Comparison of ENCODE assay signal across 16 mouse cellular contexts in genomic region chr5:85750893-85751292, GRCm38 (mm10).
"Had no signal": no experiment of that assay in that cellular context is flagged by ENCODE, and none has a peak within 500 bp of the region (broad histone marks: within the 10 kb centered on the region; RNA-seq: fewer than 3 reads in every experiment).

No protein-coding gene starts in this region.

- H3K4me2 ChIP-seq: limb, embryonic 13.5 days; liver, embryonic 12.5 days; liver, embryonic 15.5 days; lung, embryonic 15.5 days had no signal

- H3K27me3 ChIP-seq: liver, embryonic 12.5 days; liver, embryonic 15.5 days; lung, embryonic 15.5 days; megakaryocyte, embryonic 14.5 days had no signal

- H3K9ac ChIP-seq: limb, embryonic 13.5 days; liver, embryonic 12.5 days; liver, embryonic 15.5 days; lung, embryonic 15.5 days had no signal

- H3K4me3 ChIP-seq: limb, embryonic 10.5 days; limb, embryonic 13.5 days; liver, embryonic 12.5 days; liver, embryonic 15.5 days; lung, embryonic 15.5 days; megakaryocyte, embryonic 14.5 days; midbrain, embryonic 10.5 days had no signal

- H3K4me1 ChIP-seq: limb, embryonic 10.5 days; limb, embryonic 13.5 days; liver, embryonic 12.5 days; liver, embryonic 15.5 days; lung, embryonic 15.5 days; megakaryocyte, embryonic 14.5 days; midbrain, embryonic 10.5 days had no signal

- DNase-seq: kidney, adult 9 months; kidney, postnatal 14 days; kidney, postnatal 4 days; liver; lung, adult 18-20 months; lung, postnatal 10 days; lung, postnatal 36 days; thymus, adult 18-20 months; thymus, postnatal 36 days had no signal

- H3K27ac ChIP-seq: limb, embryonic 10.5 days; limb, embryonic 13.5 days; liver, embryonic 12.5 days; liver, embryonic 15.5 days; lung, embryonic 15.5 days; midbrain, embryonic 10.5 days had no signal

- H3K36me3 ChIP-seq: limb, embryonic 10.5 days; limb, embryonic 13.5 days; liver, embryonic 12.5 days; liver, embryonic 15.5 days; lung, embryonic 15.5 days; midbrain, embryonic 10.5 days had no signal

- H3K9me3 ChIP-seq: limb, embryonic 10.5 days; limb, embryonic 13.5 days; liver, embryonic 15.5 days; lung, embryonic 15.5 days; midbrain, embryonic 10.5 days had no signal

- ATAC-seq: liver, embryonic 12.5 days had no signal
